Mouse (Mus musculus) sigmoid colon, adult 10 weeks (tissue): Measurements from ENCODE around the gene Etfdh. TPM values are rescaled to one million over a fixed set of nuclear protein-coding genes. Genes with fewer than 3 reads are reported as not detected.

Experiments
- polyA plus RNA-seq: library from polyadenylated mRNA; stranded (reverse); fragments of 350-450 nt; fragmentation: Illumina TruSeq; extraction: RNeasy Lipid Tissue Mini Kit (QIAGEN cat#74804); gene quantifications from one replicate; pipeline ENCODE4 v1.2.3, GENCODE M21; 2014; ENCODE audit warnings: low read depth, low replicate concordance

Gene Etfdh
- 169 TPM for polyA plus RNA-seq

DNA sequence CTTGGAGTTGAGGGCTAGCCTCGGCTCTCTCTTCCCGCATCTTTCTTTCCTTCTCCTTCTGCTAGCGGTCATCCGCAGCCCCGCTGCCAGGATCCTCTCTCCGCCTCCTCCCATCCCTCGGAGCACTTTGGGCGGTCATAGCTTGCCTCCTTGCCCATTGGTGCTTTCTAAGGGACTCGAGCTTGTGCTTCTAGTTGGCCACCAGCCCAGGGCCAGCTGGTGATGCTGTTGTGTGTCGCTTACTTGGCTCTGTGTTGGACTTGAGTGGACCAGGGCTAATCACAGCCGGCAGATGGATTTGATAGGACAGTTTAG lies at the start of gene Etfdh:
Gene Etfdh, minus strand, starts transcription at position 85 of the 315 bp plus-strand sequence.

DNA sequence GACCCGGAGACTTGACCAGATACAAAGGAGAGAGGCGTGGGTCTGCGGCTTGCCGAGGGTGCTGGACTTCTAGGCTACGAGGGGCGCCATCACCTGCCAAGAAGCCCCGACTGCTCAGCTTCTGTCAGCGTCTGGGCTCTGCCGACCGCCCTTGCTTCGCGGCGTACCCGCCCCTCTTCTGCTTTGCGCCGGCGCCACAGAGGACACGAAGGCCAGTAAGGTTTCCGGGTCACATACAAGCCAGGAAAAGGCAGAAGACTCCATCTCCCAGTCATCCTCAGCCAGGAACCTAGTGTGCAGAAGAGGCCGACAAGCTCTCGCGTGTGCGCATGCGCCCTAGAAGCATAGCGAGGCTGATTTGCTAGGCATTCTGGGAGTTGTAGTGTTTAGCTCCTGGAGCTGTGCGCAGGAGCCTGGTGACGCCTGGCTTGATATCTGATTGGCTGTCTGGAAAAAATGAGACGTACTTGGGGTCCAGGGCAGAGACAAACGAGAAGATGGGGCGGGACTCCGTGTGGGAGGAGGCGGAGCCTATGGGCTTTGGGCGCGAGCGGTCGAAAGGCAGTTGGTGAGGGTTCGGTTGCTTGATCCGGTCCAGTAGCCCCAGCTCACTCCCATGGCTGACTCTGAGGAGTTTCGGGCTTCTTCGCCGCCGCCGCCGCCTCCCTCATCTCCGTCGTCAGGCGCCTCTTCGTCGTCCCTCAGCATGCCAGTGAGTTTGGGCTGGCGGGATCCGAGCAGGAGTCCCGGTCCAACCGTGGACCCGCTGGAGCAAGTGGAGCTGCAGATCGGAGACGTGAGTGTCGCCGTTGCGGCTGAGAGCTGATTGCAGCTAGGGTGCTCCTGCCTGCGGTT lies 512 bp downstream of the Etfdh start, which contains the start of gene 4930579G24Rik:
Gene 4930579G24Rik, plus strand, starts transcription at position 519 of the 855 bp plus-strand sequence.

DNA sequence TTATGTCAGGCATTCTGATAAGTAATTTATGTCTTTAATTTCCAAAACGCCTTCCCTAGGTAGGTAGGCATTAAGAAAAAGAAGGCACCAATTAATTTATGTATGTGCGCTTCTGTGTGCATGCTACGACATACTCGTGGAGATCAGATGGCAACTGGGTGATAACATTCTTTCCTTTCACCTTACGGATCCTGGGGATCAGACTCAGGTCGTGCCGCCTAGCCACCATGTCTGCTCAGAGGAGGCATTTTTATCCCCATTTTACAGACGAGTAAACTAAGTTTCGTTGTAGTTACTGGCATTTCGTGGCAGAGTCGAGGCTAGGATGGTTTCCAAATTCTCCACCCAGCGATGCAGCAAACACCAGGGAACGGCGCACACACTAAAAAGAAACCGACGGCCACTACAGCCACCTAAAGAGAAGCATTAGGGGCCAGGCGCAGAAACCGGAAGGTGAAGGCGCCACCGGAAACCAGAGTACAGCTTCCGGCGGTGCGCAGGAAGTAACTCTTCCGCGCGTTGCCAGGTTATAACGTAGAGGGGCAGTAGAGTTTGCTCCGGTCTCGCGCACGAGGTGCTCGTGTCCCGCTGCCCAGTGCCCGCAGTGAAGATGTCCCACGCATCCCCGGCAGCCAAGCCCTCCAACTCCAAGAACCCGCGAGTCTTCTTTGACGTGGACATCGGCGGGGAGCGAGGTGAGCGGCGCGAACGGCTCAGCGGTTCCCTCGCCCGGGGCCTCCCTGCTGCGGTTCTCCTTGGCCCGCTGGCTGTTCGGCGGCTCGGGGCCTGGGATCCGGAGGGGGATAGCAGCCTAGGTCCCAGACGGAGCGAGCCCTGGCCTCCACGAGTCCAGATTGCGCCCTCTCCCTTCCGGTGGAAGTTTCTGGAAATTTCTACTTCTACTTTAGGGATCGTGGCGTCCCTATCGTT lies 38.2 kb downstream of the Etfdh start, which contains the start of gene Ppid:
Gene Ppid, plus strand, starts transcription at position 480 of the 930 bp plus-strand sequence.

DNA sequence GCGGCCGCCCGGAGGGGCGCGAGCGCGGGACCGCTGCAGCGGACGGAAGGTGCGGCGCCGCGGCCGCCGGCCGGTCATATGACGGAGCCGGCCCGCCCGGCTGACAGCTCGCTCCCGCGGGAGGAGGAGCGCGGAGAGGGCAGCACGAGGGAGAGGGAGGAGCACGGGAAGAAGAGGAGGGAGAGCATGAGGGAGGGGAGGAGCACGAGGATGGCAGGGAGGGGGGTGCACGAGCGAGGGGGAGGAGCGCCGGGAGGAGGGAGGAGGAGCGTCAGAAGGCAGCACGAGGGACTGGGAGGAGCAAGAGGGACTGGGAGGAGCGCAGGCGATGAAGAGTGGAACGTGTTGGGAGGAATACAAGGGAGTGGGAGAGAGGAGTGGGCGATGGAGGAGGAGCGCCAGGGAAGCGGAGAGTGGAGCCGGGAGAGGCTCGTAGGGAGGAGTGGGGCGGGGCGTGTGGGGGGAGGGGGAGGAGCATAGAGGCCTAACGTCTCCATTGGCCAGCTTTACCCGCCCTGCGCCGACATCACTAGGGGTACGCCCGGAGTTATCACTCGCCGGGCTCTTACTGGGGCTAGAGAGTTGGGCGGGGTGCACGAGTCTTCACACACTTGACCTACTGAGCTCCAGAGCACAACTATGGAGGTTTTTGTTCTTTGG lies 61.5 kb downstream of the Etfdh start, which contains the start of gene Fnip2:
Gene Fnip2, minus strand, starts transcription at position 94 of the 660 bp plus-strand sequence.

Other genes starting within 250 kb of the Etfdh start
- 29.9 TPM for gene Fnip2, start 61.7 kb downstream of the Etfdh start, polyA plus RNA-seq
- gene Ppid, start 38.2 kb downstream of the Etfdh start, polyA plus RNA-seq = 196 TPM
- 3.7 TPM for gene 4930579G24Rik, start 421 bp downstream of the Etfdh start, polyA plus RNA-seq
- 0.09 TPM for gene Rxfp1, start 108.4 kb upstream of the Etfdh start, polyA plus RNA-seq
- gene Tmem144, start 223.3 kb upstream of the Etfdh start, polyA plus RNA-seq = 8.7 TPM